Mouse (Mus musculus): ENCODE data around the gene Nrarp. TPM values are rescaled to one million over a fixed set of nuclear protein-coding genes. Genes with fewer than 3 reads are reported as not detected.

Nrarp gene
- 10 to 100 TPM; 32.5 to 35.0 TPM for total RNA-seq (2021)

GRCm38 (mm10) chr2:25180478-25180903, at the start of gene Nrarp:
Gene Nrarp (plus strand): TSS chr2:25180758.
- intact Hi-C loops (cut with DNase I): no loop called here
- peak; percentile 96 for DNase-seq

GRCm38 (mm10) chr2:25131601-25132000, 49.0 kb upstream of the Nrarp start:
- no peak for DNase-seq
- intact Hi-C loops (cut with DNase I): no loop called here

GRCm38 (mm10) chr2:25137832-25138231, 42.7 kb upstream of the Nrarp start:
- intact Hi-C loops (cut with DNase I): no loop called here
- no peak for DNase-seq

GRCm38 (mm10) chr2:25141185-25141584, 39.4 kb upstream of the Nrarp start:
- intact Hi-C loops (cut with DNase I): no loop called here

GRCm38 (mm10) chr2:25141921-25142320, 38.6 kb upstream of the Nrarp start:
- intact Hi-C loops (cut with DNase I): no loop called here
- DNase-seq: no peak

More at GRCm38 (mm10) chr2:25141185-25141584, 39.4 kb upstream of the Nrarp start:
- no peak for DNase-seq

- intact Hi-C loops (cut with DNase I): no loop called here
- DNase-seq: no peak
These were observed 35.2 kb upstream of the Nrarp start for GRCm38 (mm10) chr2:25145346-25145745.

- intact Hi-C loops (cut with DNase I): no loop called here
- DNase-seq: no peak
These were observed 33.2 kb upstream of the Nrarp start for GRCm38 (mm10) chr2:25147398-25147797.

- intact Hi-C loops (cut with DNase I): no loop called here
- DNase-seq: no peak
These were observed 32.7 kb upstream of the Nrarp start for GRCm38 (mm10) chr2:25147892-25148291.

- DNase-seq: no peak
- intact Hi-C loops (cut with DNase I): no loop called here
These were observed 30.9 kb upstream of the Nrarp start for GRCm38 (mm10) chr2:25149643-25150042.

- intact Hi-C loops (cut with DNase I): no loop called here
- DNase-seq: no peak
These were observed 29.1 kb upstream of the Nrarp start for GRCm38 (mm10) chr2:25151280-25151956.

GRCm38 (mm10) chr2:25156177-25156576, 24.4 kb upstream of the Nrarp start:
- intact Hi-C loops (cut with DNase I): no loop called here

GRCm38 (mm10) chr2:25156990-25157389, 23.6 kb upstream of the Nrarp start:
- no peak for DNase-seq
- intact Hi-C loops (cut with DNase I): no loop called here

More at GRCm38 (mm10) chr2:25156177-25156576, 24.4 kb upstream of the Nrarp start:
- DNase-seq: no peak

- intact Hi-C loops (cut with DNase I): no loop called here
- peak; percentile 54 for DNase-seq
These were observed 22.9 kb upstream of the Nrarp start for GRCm38 (mm10) chr2:25157655-25158054.

- intact Hi-C loops (cut with DNase I): no loop called here
- no peak for DNase-seq
These were observed 13.1 kb upstream of the Nrarp start for GRCm38 (mm10) chr2:25167481-25167880.

GRCm38 (mm10) chr2:25167919-25168664, 12.5 kb upstream of the Nrarp start:
- intact Hi-C loops (cut with DNase I): no loop called here
- DNase-seq: peak; percentile 83

- DNase-seq: no peak
- intact Hi-C loops (cut with DNase I): no loop called here
These were observed 11.9 kb upstream of the Nrarp start for GRCm38 (mm10) chr2:25168665-25168978.

- DNase-seq: no peak
- intact Hi-C loops (cut with DNase I): no loop called here
These were observed 10.8 kb upstream of the Nrarp start for GRCm38 (mm10) chr2:25169778-25170177.

GRCm38 (mm10) chr2:25170326-25171100, 10.0 kb upstream of the Nrarp start:
- DNase-seq: no peak
- intact Hi-C loops (cut with DNase I): no loop called here

- intact Hi-C loops (cut with DNase I): no loop called here
- DNase-seq: no peak
These were observed 9.3 kb upstream of the Nrarp start for GRCm38 (mm10) chr2:25171101-25171768.

GRCm38 (mm10) chr2:25171769-25172153, 8.8 kb upstream of the Nrarp start:
- intact Hi-C loops (cut with DNase I): no loop called here

GRCm38 (mm10) chr2:25172629-25173028, 7.9 kb upstream of the Nrarp start:
- no peak for DNase-seq
- intact Hi-C loops (cut with DNase I): no loop called here

More at GRCm38 (mm10) chr2:25171769-25172153, 8.8 kb upstream of the Nrarp start:
- DNase-seq: no peak

Measured in left cerebral cortex, postnatal 4 days (tissue).